Mouse (Mus musculus): ENCODE measurements around the gene Tcea3.

Tcea3 gene

DNA sequence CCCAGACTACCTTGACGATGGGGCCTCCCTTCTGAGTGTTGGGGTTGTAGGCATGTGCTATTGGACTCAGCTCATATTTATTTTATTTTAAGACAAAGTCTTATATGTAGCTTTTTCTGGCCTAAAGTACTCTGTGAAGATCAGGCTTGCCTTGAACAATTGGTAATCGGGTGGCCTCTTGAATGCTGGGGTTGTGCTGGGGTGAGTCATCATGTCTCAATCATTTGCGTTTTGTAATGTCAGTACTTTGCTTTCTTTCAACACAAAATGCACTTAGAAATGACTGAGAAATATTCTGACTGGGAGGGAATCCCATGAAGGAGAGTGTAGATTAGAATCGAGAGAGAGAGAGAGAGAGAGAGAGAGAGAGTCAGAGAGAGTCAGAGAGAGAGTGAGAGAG, 72.5 kb downstream of the Tcea3 start:
- 63% methylated on average over 4 of the region's 4 CpGs for WGBS

DNA sequence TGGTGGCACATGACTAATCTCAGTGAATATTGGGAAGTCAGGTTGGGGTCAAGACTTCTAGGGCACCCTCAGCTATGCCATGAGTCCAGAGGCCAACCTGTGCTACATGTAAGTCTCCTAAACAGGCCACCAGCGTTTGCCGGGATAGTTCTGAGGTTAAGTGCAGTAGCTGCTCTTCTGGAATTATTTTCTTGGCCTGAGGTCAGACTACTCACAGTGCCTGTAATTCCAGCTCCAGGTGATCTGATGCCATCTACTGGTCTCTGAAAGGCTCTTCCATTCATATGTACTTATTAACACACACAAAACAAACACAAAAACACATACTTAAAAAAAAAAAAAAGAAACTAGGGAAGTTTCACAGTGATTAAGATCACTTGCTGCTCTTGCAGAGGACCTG, 76.7 kb downstream of the Tcea3 start:
- WGBS = 49% methylated on average over 2 of the region's 2 CpGs
